Mouse (Mus musculus): Measurements from ENCODE around the gene Frs3.

Frs3 gene

DNA sequence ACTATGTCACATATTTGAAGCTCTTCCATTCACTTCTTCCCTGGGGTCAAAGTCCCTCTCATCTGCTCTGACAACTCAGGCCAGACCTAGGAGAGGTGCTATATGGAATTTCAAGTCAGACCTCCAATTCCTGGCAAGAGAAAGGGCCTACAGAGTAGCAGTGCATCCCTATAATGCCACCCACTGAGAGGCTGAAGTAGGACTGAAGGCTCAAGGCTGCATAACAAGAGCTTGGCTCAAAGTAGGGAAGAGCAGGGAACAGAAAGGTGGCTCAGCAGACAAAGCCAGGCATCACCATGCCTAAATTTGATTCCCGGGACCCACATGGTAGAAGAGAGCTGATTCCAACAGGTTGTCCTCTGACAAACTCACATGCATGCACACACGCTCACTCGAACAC is 2.8 kb downstream of the Frs3 start:
- DNase-seq (ENCODE audit: low spot score in 2 of 2): no peak

DNA sequence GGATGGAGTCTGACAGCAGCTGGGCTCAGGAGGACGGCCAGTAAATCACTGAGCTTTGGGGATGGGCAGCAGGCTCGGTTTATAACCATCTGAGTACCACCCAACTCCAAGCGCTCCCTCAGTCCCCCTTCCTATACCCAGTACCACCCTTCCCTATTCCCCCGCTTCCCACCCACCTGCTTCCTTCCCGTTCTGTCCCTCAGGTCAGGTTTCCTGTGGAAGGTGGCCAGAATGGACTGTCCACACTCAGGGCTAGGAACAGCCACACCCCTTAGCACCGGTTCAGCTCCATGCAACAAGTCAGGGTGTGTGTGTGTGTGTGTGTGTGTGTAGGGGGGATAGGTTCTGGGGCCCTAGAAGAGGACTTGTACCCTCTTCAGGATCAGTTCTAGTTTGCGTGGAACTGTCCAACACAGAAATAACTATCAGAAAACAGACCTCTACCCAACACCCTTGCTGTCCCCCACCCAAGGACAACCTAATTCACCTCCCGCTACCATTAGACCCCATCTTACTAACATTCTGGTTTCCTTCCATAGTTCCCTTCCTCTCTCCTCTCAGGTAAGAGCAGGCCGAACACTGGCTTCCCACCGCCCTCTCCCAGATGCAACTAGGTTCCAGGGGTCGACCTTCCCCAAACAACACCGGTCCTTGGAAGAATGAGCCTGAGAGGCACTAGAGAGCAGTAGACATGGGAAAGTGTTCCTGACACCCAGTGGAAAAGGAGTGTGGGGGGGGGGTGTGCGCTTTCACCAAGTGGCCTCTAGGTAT is 5.0 kb downstream of the Frs3 start:
- no peak for DNase-seq (ENCODE audit: low spot score in 2 of 2)

DNA sequence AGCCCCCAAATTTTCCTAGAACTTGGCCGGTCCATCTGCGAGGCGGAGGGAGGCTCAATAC is 5.4 kb downstream of the Frs3 start, which contains the start of gene Gm21981:
TSS of gene Gm21981 (minus strand) at position 14 of the 61 bp plus-strand sequence.
- no peak for DNase-seq (ENCODE audit: low spot score in 2 of 2)

DNA sequence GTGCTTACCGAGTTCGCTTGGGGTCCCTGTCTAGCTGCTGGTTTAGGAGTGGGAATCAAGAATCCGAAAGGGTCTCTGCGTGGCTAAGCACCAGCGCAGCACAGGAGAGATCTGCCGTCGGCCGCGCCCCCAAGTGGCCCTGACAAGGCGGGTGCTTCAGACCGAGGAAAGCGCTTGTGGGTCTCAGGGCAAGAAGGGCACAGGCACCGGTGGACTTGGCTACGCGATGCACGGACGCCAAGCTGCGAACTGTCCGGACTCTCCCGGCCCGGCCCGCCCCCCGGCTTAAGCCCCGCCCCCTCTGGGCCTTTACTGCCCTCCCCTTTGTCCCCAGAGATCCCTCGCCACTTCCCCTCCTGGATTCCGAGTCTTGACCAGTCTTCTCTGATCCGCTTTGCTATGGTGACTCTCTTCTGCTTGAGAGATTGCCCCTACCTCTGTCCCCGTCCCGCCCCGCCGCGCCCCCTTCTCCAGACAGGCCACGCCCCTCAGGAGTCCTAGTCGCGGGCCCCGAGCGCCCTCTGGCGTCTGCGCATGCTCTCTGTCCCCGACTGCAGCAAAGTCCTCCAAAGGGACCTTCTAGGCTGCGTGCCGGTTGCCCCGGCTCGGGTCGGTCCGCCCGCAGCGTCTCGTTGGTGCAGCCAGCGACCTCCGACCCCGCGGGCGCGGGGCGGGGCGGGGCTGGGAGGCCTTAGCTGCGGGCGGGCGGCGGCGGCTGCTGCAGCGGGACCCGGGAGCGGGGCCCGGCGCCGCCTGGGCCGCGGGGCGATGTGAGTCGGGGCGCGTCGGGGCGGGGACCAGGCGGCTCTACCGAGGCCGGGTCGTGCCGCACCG is 5.9 kb downstream of the Frs3 start, which contains the start of gene Prickle4:
TSS of gene Prickle4 (minus strand) at position 234 of the 834 bp plus-strand sequence.
- peak; percentile 90 to 97 for DNase-seq (ENCODE audit: low spot score in 2 of 2)

DNA sequence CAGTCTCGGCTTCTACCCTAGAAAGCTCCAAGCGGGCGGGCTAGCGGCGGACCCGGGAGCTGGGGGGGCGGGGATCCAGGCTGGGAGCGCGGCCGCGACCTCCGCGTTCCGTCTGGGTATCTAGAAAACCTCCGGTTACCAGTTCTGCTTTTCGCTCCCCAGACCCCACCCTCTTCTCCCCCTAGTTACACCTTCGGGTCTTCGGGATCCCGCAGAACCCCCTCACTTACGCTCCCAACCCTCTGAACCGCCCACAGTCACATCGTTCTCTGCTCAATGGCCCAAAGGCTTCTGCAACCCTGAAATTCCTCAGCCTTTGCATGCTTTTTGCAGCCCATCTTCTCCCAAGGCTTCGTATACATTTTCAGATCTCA is 6.5 kb downstream of the Frs3 start:
- no peak for DNase-seq (ENCODE audit: low spot score in 2 of 2)

DNA sequence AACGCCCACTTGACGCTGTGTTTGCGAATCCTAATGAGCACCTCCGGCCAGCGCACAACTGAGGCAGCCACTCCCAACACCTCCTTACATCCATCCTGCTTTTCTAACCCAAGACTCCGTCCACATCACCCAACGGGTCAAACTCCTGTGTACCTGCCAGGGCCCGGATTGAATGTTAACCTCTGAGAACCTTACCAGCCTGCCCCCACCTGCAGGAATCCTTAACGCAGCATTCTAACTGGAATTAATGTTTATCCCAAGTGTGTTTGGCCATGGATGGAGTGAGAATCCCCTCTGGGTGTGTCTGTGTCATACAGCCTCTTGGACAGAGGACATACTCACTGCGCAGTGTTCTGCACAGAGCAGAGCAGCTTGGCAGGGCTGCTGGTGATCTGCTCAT is 9.3 kb downstream of the Frs3 start:
- DNase-seq (ENCODE audit: low spot score in 2 of 2): no peak

DNA sequence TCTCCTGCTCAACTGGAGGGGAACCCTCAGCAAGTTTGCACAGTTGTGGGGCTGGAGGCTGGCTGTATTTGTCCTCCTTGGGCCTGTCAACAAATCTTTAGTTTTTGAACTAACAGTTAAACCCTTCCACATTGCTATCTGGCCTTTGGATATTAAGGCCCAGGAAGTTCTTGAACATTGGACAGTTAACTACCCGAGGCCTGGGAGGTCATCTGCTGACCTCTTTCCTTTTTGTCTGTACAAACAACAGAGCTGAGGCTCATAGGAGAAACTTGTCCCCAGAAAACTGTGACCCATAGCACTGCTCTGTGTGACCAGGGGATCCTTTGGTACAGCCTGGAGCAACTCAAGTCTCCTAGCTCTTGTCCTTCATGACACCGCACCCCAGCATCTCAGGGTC is 10.2 kb downstream of the Frs3 start:
- DNase-seq (ENCODE audit: low spot score in 2 of 2): no peak

DNA sequence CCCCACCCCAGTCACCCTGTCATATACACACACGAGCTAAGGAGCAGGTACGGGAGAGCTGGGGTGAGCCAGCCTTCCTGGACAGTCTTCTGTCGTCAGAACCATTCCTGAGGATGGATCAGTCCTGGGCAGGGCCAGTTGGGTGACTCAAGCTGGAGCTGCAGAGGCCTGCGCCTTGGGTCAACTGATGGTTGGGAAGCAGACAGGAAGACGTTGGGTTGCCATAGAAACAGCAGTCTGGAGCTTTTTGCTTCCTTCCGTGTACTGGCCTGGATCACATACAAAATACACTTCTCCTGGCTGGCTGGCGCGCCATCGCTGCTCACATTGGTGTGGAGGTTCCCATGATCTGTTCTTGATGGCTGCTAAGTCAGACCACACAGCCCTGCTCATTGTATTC is 13.0 kb downstream of the Frs3 start:
- DNase-seq (ENCODE audit: low spot score in 2 of 2): no peak

DNA sequence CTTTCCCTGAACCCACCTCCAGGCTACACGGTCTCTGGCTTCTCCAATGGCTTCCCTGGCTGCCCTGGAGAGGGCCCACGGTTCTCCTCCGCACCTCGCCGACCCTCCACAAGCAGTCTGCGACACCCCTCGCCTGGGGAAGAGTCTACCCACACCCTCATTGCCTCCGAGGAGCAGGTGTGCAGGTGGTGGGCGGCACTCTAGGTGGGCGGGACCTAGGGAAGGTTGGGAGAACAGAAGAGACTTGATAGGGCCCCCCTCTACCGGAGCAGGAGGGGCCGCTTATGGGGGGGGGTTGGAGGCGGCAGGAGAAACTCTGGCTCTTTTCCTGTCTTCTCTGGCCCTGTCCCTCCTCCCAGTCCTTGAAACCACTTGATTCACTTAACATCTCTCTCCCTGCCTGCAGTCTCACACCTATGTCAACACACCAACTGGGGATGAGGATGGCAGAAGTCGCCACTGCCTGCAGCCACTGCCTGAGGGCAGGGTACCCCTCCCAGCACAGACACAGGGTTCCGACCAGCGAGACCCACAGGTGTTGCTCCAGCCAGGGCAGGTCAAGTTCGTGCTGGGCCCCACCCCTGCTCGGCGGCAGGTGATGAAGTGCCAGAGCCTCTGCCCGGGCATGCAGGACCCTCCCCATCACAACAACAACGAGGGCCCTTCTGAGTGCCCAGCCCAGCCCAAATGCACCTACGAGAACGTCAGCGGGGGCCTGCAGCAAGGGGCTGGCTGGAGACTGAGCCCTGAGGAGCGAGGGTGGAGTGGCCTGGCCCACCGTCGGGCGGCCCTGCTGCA is 13.9 kb downstream of the Frs3 start:
- no peak for DNase-seq (ENCODE audit: low spot score in 2 of 2)

DNA sequence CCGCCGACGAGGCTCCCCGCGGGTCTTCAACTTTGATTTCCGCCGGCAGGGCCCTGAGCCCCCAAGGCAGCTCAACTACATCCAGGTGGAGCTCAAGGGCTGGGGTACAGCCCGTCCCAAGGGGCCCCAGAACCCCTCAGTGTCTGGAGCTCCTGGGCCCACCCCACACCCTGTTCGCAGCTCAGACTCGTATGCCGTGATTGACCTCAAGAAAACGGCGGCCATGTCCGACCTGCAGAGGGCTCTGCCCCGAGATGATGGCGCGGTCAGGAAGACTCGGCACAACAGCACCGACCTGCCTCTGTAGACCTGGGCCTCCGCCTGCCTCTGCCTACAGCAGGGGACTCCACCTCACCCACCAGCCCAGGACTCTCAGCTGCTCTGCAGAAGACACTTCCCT is 14.7 kb downstream of the Frs3 start:
- DNase-seq (ENCODE audit: low spot score in 2 of 2): no peak

DNA sequence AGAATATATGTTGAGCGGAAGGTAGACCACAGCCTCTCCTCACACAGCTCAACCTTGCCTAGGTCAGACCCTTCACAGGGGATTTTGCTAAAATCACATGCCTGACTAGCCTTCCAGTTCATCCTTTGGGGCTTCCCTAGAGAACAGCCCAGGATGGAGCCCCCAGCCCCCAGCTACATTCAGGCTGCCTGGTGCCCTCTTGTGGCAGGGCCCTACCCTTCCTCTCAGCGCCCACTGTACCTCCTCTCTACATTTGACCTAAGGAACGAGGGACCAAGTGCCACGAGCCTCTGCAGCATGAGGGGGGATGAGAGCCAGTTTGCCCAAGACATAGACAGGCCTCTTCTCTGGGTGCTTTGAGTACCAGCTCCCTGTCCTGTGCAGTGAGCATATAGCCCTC is 15.9 kb downstream of the Frs3 start:
- DNase-seq (ENCODE audit: low spot score in 2 of 2): no peak

DNA sequence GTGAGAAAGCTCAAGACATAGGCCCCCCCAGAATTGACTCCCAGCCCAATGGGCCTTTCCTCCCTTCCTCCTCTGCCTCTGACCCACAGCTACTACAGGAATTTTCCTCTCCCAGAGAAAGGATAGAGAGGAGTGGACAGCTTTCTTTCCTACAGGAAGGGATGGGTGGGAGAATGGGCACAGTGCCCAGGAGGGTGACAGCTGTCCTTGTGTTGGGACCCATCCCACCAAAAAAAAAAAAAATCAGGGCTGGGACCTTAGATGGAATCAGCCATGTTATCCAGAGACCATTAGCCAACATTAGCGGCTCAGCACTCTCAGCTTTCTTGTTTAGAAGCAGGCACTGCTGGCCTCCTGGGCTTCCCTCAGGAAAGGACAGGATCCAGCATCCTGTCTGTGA is 17.4 kb downstream of the Frs3 start:
- DNase-seq (ENCODE audit: low spot score in 2 of 2): no peak

DNA sequence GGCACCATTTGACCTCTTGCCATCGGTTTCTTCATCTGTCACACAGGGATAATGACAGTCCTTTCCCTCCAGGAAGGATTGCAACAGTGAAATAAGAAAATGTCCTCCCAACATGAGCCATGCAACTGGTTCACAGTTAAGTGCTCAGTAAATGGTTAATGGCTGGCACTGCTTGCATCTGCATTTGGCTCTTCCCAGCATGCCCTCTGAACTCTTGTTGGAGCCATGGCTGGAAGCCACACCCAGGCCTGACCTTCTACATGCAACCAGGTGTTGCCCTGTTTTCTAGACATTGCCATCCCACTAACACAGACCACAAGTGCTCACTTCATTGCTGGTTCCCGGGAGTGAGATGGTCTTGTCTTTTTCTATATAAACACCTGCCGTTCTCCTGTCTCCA is 19.1 kb downstream of the Frs3 start:
- no peak for DNase-seq (ENCODE audit: low spot score in 2 of 2)

DNA sequence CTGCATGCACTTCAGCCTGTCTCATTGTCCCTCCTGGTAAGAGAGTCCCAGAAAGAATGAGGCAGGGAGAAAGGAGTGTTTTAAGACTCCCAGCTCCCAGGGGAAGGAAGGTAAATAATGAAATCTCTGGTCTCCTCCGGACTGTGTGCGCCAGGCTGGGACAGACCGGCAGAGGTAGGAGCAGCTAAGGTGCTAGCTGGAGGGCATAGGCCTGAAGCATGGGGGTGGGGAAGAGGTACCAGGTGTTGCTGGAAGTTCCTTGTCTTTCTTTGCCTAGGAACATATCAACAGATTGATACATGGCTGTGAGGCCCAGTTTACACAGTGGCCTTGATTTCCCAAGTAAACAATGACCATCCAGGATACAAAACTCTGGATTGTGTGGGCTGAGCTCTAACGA is 20.1 kb downstream of the Frs3 start:
- no peak for DNase-seq (ENCODE audit: low spot score in 2 of 2)

DNA sequence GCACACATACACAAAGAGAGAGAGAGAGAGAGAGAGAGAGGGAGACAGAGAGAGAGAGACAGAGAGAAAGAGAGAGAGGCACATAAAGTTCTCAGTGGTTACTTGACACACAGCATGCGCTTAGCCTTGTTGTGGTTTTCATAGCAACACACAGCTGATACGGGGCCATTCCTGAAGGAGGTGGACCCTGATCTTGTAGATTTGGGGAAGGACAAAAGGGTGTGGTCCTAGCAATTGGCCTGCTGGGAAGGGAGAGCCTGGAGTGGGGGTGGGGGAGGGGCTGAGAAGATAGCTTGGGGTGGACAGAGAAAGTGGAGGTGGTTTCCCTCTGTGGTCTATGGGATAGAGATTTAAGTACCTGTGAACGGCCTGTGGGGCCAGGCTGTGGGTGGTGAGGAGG is 21.2 kb downstream of the Frs3 start:
- DNase-seq (ENCODE audit: low spot score in 2 of 2): no peak

DNA sequence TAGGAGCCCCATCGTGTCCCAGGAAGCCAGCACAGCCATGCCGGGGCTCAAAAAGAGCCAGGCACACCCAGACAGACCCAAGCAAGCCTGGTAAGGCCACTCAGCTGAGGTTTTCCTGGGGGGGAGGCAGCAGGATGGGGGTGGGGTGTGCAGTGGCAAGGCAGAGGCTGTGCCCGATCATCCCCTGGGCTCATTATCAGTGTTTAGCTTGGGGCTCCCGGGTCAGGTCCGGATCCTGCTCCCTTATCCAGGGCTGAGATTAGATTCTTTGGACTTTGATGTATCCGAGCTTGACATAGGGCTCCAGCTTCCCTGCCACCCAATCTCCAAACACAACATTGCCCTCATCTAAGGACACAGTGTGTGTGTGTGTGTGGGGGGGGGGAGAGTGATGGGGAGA is 23.1 kb downstream of the Frs3 start:
- DNase-seq (ENCODE audit: low spot score in 2 of 2): no peak

DNA sequence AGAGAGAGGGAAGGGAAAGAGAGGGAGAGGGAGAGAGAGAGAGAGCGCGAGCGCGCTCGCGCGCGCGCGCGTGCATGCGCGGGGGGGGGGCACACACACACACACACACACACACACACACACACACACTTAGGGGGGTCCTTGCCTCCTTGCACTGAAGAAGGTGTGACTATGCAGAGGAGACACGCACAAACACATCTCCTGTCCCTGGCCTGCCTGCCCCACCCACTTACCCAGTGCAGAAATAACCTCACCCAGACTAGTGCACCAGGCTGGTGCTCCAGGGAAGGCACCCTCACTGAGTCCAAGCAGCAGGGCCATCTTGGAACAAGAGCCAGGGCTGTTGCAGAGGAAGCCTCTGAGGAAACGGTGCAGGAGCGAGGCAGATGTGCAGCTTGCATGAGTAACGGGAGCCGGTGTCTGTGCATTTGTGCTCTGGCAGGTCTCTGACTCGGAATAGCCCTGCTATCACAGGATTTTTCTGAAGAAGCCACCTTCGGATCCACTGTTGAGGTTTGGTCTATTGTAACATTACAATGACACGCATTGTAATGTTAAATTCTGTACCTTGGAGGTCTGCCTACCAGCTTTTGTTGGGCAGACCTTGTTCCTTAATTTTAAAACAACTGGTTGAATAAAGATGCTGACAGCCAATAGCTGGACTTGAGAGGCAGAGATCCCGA is 24.2 kb downstream of the Frs3 start:
- DNase-seq (ENCODE audit: low spot score in 2 of 2): no peak

DNA sequence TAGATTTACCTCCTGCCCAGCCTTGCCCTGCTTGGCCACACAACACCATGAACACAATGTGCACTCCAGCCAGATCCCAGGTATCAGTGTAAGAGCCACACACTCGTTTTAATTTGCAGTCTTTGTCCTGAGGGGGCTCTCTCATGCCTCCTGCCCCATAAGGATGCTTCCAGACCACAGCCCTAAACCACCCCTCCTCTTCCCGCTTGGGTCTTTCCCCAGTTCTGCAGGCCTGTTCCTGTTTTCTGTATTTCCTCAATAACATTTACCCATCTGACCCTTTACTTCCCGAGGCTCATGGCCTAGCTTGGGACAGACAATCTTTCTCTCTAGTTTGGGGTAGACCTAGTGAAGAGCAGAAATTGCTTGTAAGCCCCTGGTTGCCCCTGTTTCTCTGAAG is 26.2 kb downstream of the Frs3 start:
- no peak for DNase-seq (ENCODE audit: low spot score in 2 of 2)

DNA sequence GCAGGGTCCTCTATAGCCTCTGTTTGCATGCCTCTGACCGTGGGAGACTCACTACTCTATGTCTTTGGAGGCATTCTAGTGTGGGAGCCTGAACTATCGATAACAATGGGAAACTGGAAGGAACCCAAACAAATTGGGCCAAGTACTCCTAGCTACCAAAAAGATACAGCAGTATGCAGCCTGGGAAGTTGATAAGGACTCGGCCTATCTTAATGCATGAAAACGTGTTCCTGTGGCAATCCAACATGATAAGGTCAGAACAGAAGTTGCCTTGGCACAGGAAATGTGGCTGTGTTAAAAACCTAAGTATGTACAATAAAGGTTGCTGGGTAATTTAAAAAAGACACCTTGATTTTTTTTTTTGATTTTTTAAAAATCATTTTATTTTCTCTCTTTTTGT is 32.4 kb downstream of the Frs3 start:
- no peak for DNase-seq (ENCODE audit: low spot score in 2 of 2)

DNA sequence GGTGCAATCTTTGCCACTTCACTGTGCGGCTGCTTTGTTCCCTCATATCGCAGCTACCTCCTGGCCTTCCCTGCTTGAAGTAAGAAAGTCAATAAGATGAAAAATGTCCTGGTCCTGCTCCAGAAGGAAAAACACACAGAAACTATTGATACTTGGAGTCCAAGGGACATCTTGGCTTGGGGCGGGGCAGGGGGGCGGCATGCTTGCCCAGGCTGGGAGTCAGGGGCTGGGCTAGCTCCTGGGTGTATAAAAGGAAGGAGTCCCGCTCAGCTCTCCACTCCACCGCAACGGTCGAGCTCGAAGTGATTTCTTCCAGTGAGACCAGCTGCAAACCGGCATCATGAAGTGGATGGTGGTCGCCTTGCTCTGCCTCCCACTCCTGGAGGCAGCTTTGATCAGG is 37.7 kb downstream of the Frs3 start, which contains the start of gene Pgc:
TSS of gene Pgc (plus strand) at position 277 of the 400 bp plus-strand sequence.
- no peak for DNase-seq (ENCODE audit: low spot score in 2 of 2)

DNA sequence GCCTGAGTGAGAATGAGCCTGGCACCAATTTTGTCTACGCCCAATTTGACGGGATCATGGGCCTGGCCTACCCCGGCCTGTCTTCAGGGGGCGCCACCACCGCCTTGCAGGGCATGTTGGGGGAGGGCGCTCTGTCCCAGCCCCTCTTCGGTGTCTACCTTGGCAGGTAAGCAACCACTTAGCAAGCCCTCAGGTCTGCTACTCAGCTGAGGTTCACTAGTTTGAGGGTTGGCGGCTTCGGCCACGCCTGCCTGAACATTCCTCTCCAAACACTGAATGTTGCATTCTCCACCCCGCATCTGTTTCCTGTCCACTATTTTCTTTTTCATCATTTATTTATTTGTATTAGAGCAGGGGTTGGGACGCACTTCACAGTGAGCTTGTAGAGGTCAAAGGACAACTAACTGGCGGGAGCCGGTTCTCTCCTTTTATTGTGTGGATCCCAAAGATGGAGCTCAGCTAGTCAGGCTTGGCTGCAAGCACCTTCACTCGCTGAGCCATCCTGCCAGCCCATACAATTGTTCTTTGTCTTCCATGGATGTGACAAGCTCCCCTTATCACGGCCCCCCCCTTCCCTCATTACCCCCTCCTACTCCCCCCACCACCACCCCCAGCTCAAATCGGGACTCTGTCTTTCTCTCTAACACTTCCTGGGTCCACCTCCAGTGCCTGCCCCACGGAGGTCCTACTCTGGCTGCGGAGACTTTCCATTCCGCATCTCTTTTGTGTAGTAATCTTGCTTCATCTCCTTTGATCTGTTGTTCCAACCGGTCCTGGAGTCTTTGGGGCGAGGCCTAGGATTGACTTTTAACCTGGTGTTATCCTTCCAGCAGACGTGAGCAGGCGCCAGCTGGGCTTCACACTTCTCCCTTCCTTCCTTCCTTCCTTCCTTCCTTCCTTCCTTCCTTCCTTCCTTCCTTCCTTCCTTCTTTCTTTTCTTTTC is 42.1 kb downstream of the Frs3 start:
- no peak for DNase-seq (ENCODE audit: low spot score in 2 of 2)
